Mouse (Mus musculus) layer of hippocampus, postnatal 14 days (tissue): ENCODE data around the gene St8sia6. TPM values are rescaled to one million over a fixed set of nuclear protein-coding genes. Genes with fewer than 3 reads are reported as not detected.

ENCODE experiments used
- DNase-seq, 2 experiments: peaks; one replicate each; pipeline ENCODE4 v3.0.0; 2021 to 2022; ENCODE audit warnings: low spot score in 2 of 2, mixed read lengths in 1 of 2
- total RNA-seq, 2 experiments: library from RNA; stranded (reverse); gene quantifications; 2 replicates each; pipeline ENCODE4 v1.2.3; 2021

The St8sia6 gene
- total RNA-seq, 2 experiments from 2014 or later, result 3.3 to 3.4 TPM

DNA sequence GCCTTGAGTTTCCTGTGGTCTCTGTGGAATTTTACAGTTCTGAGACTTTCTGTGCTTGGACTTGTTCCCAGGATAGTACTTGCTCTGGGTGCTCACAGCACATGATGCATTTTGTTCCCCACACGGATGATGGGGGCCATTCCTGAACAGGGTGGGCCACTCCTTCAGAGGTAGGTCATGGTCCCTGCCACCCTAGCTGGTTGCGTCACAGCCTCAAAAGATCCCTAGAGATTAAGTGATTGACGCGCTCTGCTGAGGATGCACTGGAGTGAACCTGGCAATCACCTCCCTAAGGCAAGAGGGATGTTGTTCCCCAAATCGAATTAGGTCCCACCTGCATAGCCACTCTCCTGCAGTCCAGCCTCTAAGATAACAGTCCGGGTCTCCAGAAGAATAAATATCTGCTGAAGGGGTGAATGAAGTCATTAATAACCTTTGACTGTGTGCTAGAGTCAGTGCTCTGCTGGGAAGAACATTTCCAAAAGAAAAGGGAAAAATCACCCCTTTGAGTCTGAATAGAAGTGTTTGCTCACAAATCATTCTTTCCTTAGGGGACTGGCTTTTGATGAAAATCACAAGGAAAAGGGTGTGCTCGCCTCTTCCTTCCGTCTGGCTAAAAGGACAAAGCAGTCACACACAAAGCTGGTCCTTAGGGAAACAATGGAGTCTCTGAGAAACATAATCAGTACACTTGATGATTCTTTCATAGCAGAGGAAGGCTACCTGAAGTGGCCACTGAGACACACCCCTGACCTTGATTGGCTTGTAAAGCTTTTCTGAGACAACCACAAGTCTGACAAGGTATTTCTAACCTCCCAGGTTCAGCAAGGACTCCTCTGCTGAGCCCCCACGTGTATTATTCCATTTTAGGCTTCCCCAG lies 26.1 kb downstream of the St8sia6 start:
- no peak for DNase-seq

DNA sequence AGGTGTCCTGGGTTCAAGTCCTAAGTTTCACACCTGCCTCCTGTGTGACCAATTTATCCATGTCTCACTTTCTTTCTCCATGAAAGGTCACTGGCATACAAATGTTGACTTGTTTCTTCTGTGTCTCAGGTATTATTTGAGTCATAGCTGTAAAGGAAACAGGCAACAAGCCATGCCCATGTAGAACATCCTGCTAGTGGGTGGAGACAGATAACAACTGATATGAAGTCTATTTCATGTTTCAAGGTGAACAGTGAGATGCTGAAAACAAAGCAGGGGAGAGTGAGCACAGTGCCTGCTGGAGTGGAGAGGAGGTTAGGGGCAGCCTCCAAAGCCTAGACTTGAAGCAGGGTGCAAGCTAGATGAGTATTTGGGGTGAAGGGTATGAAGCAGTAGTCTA lies 33.5 kb downstream of the St8sia6 start:
- DNase-seq, result no peak

DNA sequence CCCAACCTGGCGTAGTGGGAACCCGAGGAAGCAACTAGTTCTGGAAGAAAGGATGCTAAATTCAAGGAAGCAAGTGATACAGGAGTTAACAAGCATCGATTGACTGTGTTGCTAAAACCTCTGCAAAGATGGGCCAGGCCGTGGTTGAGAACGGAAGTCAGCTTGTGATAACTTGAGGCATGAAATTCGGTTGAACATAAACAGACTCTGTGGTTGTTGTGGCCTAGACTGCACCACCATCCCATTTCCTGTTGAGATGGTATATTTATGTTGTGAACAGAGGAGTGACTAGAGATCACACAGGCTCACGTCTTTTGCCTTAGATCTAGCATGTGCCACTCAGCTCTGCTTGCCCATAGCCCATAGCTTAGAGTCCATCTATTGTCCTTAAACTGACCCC lies 36.5 kb downstream of the St8sia6 start:
- DNase-seq, result no peak

DNA sequence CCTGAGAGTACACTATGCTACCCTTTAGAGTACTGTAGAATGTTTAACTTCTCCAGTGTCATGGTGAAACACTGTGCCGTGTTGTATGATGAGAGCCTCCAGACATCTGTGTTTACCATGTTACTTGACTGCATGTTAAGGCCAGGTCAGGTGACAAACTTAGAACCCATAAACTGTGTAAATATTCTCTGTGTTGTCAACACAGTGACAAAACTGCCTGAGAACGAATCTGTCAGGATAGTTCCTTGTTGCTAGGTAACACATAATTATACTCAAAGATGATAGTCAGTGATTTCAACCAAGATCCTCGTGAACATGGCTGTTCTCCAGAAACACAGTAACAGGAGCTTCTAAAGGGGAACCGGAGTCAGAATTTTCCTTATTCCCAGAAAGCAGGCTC lies 38.1 kb downstream of the St8sia6 start:
- DNase-seq, result peak in 1 of 2 experiments; percentile 6

DNA sequence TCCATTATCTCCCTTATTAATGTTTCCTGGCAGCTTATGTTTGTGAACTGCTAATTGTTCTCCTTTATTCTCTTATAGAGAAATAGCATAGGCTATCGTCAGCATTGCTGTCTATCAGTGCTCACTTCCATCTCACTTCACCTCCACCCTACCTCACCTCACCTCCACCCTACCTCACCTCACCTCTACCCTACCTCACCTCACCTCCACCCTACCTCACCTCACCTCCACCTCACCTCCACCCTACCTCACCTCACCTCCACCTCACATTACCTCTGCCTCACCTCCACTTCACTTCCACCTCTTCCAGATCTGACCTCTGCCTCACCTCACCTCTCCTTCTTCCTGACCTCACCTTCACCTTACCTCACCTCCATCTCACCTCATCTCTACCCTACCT lies 42.2 kb downstream of the St8sia6 start:
- no peak for DNase-seq

DNA sequence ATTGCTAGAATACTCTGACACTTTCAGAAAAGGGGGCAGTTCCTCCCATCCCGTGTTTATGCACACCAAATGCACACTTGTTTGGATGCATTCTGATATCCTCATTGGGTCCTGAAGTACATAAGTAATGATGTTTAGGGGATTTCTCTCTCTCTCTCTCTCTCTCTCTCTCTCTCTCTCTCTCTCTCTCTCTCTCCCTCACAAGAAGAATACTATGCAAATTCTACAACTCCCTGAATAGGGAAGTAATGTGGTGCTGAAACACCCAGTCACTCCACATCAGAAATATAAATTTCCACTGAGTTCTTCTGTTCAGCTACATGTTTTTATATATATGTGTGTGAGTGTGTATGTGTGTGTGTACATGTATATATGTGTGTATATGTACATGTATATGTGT lies 43.1 kb downstream of the St8sia6 start:
- no peak for DNase-seq

DNA sequence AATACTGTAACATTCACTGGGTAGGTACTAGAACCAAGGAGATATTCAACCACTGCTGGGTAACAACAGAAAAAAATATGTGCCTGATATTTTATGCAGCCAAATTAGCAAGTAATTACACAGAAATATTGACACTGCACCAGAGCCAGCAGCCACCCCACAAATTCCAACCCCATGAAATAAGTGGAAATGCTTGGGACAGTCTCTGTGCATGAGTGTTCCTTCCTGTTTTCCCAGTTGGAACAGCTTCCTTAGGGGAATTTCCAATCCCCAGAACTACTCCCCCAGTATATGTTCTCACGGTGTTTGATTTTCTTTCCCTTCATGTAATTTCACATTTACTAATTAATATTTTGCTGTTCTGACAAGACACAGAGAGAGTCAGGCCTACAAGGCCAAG lies 43.8 kb downstream of the St8sia6 start:
- no peak for DNase-seq

DNA sequence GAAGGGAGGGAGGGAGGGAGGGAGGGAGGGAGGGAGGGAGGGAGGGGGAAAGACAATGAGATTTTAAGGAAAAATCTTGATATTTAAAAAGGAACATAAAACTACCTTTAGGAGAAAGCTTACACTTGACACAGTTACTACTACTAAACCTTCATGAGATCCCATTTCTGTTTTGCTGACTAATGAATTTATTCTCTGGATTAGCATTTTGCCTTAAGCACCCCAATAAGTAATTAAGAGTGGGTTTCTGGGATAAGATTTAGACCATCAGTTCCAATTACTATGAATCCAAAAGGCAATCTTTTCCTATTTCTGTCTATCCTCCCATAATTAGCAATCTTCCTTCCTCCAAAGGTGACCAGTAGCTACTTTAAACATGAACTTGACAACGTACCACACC lies 44.7 kb downstream of the St8sia6 start:
- DNase-seq, result no peak

DNA sequence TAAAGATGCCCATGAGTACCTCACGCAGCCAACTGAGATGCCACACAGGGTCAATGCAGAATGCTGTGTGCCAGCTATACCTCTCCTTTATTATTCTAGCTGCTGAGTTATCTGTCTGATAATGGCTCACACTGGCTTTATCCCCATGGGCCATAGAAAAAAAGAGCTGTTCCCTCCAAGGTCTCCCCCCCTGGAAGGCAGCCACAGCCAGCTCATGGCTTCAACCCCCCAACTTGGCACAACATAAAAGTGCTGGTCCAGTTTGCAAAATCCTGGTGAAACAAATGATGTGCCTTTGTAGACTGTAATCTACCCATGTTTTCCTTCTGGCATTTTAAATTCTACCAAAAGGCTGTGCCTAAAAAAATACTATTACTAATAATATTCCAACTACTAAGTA lies 46.3 kb downstream of the St8sia6 start:
- DNase-seq, result no peak

DNA sequence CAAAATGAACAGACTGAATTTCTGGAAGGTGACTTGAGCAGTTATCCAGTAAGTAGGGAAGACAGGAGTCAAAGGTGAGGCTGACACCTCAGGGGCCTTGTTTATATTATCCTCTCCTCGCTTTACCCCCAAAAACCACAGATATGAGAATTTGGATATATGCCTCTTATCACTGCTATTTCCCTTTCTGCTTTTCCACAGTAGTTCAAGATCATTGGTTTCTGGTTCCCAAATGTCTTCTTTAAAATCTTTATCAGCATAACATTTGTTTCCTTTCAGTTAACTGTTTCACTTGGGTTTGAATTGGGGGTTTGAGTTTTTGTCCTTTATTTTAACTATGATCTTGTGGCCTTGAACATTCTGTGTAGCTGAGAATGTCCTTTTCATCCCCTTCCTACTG lies 47.8 kb downstream of the St8sia6 start:
- DNase-seq, result no peak

DNA sequence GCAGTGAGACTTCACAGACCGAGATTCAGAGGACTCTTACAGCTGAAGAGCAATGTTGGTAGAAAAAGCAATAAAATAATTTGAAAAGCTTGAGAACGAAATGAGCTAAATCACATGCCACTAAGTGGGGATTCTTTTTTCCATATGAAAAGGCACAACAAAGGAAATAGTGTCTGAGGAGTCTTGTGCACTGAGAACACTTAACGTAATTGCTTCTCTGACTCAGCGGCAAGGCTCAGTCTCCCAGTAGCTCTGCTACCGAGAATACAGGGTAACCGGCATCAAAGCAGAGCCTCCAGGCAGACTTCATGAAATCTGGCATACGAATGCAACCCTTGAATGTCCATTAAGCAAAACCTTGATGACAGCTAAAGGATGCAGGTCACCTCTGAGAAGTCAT lies 55.2 kb downstream of the St8sia6 start:
- DNase-seq, result no peak

DNA sequence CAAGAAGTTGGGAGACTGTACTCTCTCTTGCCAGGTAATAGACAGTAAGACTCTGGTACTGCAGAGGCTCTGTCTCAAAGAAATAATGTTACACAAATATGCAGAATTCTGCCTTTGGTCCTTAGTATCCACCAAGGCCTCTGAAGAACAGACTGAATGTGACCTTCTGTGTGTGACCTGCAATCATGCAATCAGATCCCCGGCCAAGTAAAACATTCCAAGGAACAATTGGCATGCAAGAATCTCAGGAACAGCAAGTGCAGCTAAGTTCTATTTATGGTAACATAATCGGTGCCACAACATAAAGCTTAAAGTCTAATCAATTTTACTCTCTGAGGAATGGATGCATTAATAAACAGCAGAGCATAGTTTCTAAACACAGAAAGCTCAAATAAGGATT lies 66.0 kb downstream of the St8sia6 start:
- no peak for DNase-seq

DNA sequence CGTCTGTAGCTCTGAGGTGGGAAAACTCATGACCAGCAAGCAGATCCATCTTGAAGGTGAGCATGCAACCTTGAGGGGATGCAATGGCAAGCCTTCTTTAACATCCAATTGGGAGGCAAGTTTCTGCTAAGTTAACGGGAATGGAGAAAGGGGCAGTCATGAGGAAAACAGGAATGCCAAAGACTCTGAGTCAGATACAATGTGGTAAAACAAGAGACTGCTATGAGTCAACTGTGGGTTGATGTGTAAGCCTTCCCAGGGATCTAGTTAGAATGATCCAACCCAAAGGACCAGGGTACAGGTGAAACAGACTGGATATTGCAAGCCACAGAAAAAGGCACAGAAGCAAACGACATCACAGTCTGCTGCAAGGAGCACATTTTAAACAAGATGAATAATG lies 68.3 kb downstream of the St8sia6 start:
- DNase-seq, result no peak

DNA sequence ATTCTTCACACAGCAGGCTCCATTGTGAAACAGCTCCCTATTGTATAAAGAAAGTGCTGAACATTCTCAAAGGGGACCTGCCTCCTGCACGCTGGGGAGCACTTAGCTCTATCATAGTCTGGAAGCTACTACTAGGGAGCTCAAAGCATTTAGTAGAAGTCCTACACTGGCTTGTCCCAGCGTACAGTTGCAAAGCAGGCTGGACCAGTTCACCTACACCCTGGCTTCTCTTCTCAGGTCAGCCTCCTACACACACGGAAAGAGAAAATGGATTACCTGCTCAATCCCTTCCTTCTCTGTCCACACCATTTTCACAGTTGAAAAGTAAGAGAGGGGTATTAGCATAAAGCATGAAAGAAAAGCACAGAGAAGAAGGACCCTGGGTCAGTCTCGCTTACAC lies 71.6 kb downstream of the St8sia6 start:
- no peak for DNase-seq

DNA sequence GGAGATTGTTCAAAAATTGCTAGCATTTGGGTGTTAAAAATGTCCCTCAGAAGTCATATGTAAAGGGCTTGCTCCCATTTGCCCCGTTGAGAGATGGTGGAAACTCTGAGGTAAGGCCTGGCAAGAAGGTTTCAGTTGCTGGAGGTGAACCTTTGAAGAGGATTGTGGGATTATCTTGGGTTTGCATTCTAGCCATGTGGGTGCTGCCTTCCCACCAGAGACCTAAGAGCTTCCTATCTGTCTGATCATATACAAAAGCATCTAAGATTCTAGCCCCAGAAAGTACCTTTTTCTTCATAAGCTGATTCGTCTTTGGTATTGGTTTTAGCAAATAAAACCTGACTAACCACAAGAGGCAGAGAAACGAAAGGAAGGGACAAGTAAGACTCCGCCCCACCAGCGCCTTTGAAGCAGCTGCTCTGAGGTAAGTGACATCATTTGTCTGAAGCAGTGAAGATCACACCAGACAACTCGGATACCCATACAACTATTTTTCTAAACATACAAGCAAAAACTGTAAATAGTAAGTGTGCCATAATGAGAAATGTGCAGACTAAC lies 75.2 kb downstream of the St8sia6 start:
- no peak for DNase-seq

DNA sequence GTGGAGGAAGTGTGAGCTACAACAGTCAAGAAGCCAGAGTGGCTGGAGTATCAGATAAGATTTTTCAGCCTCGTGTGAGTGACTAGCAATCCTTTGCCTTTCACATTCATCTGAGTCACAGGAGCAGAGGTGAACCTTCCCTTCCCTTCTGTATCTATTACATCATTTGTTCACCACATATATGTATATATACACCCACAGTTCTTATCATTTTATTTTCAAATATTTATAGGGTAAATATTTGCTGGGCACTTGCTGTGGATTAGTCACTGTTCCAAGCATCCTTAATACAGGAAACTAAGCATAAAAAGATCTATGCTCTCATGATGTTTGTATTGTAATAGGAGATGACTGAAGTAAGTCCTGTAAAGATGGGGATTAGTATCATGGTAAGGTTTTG lies 85.1 kb downstream of the St8sia6 start:
- DNase-seq, result no peak

DNA sequence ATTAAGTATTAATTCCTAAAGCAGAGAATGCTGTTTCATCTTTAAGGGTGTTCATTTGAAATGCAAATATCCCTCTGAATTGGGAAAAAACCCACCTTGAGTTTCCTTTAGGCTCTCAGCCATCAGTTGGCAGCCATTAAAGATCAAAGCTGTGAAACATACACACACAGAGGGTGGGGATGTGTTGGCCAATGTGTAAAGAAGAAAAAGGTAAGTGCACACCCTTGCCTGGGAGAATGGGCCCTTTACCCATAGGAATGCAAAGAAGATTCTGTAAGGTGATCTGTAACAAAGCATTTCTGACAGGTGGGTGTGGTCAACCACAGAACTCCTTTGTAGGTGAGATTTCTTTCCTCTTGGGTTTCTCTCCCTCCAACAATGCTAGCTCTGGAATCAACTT lies 96.3 kb downstream of the St8sia6 start:
- no peak for DNase-seq

DNA sequence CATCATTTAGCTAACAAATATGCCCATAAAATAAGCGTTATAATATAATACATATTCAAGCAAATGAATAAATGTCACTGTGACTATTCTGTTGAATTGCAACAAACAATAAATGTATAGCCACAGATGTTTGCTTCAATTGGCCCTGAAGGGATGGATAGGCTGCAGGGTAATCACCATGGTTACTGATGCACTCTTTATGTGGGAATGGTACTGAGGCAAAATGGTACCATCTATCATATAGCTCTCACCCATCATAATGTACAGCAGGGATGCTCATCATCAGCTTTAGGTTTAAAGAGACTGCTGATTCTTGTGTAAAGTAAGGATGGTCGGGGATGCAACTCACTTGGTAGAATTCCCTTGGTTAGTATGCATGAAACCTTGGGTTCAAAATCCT lies 99.4 kb downstream of the St8sia6 start:
- no peak for DNase-seq

DNA sequence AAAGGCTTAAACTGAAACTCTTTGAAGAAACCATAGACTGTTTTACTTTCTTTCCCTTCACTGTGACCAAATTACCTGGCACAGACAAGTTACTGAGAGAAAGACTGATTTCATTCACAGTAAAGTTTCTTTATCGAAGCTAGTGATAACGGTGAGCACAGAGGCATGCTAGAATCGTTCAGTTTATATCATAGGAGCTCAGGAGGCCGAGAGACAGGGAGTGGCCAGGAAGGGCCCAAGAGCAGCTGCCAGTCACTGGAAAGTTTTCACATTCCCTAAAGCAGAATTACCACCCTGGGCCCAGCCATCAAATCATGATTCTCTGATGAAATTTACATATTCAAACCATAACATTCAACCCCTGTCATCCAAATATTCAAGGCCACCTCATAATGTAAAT lies 109.5 kb downstream of the St8sia6 start:
- no peak for DNase-seq

DNA sequence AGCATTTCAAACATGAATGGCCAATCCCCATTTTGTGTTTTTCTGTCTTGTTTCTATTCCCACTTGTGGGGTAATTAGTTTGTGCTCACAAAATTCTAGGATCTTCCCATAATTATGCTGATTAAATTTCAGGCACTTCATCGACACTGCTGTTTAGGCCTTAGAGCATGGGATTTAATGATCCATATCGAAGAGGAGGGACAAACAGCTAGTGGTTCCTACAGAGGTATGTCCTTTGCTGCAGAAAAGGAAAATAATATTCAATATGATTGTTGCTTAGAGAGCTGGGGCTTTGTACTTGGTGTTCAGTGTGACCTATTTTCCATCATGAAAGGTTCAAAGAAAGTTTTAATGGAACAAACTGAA lies 110.7 kb downstream of the St8sia6 start:
- DNase-seq, result no peak

DNA sequence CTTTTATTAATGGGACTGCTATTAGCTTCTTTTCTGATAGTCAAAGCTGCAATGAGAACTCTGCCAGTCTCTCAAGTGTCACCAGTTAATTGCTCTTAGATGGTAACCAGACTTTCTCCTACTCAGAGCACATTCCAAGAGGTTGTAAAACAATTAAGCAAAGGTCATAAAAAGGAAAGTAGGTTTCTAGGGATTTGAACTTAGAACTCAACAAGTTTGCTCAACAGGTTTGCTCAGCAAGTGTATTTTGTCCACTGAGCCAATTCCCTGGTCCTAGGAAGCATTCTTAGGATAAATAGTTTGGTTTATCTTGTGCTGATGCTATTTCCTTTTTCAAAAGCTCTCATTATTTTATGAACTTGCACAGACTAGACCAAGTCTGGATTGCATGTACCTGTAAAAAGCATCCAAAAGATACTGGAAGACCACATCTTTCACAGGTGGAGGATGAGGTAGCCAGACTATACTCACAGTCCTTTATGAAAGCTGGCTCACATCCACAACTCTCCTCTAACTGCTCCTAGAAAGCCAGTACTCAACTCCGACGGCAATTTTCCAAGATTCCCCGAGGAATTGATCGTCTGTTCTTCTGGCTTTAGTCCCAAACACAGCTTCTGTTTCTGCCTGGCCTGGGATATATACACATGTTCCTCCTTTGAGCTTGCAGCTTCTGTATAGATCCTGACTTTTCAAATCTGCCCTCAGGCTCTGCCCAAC lies 111.2 kb downstream of the St8sia6 start:
- DNase-seq, result peak in 1 of 2 experiments; percentile 14

DNA sequence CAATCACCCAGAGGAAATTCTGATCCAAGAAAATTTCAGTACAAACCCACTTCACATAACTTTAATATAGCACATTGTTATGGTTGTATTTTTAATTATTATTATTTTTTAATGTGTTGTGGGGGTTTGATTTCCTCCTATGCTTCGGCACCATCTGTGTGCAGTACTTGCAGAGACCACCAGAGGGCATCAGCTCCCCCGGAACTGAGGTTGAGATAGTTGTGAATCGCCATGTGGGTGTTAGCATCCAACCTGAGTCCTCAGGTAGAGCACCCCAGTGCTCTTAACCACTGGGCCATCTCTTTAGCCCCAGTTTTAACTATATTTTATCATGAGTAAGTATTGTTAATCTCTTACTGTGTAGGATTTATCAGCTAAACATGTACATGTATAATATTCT lies 120.9 kb downstream of the St8sia6 start:
- no peak for DNase-seq

DNA sequence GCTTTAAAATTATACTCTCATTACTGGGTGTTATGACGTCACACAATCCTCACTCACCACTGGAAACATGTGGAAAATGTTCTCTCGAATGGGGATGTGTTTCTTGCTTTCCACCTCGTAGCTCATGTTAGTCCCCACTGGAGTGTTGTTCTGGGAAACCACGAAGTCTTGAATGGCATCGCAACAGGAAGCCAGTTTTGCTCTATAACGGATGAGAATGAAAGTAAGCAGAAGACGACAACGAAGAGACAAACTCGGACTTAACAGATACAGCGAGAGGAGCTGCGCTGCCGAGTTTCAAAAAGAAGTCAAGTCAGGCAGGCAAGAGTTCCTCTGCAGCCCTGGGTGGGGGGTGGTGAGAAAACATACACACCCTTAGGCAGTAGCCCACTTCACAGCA lies 121.4 kb downstream of the St8sia6 start:
- DNase-seq, result no peak
